Mouse (Mus musculus): Measurements from ENCODE around the gene Itih3. TPM values are rescaled to one million over a fixed set of nuclear protein-coding genes. Genes with fewer than 3 reads are reported as not detected.

The Itih3 gene
- polyA plus RNA-seq, 1 experiment from 2014 or later, result 0.05 TPM

- WGBS, result 90% methylated on average over 9 of the region's 9 CpGs
- no peak overlapping the region for H3K9ac ChIP-seq (ENCODE audit: low read length)
- no peak overlapping the region for H3K27ac ChIP-seq (ENCODE audit: low read depth, low read length)
- H3K36me3 ChIP-seq (ENCODE audit: control insufficient read depth, insufficient read depth, low read length), result no peaks in the 10 kb centered on the region; the same call in 1 of the 2 replicates
- H3K9me3 ChIP-seq (ENCODE audit: control insufficient read depth, low read length), result no peaks in the 10 kb centered on the region
- no peak overlapping the region for H3K4me2 ChIP-seq (ENCODE audit: low read depth, low read length, severe bottlenecking)
- H3K4me1 ChIP-seq (replicated peaks; ENCODE audit: control insufficient read depth, insufficient read depth, low read length), result no peaks in the 10 kb centered on the region
- DNase-seq (ENCODE audit: low spot score), result no peak
- H3K4me3 ChIP-seq (ENCODE audit: low read depth, low read length), result no peak overlapping the region
- ATAC-seq (replicated peaks; ENCODE audit: low FRiP score), result no peak
- no peaks in the 10 kb centered on the region for H3K27me3 ChIP-seq (ENCODE audit: control insufficient read depth, insufficient read depth, low read length)
Measured at GRCm38 (mm10) chr14:30875955-30876354, 47.6 kb downstream of the Itih3 start.

- 91% methylated on average over 12 of the region's 12 CpGs for WGBS
- Histone ChIP-seq H3K9ac (ENCODE audit: low read length) (no peak overlapping the region), H3K9me3 (ENCODE audit: control insufficient read depth, low read length) (no peaks in the 10 kb centered on the region), H3K4me3 (ENCODE audit: low read depth, low read length) (no peak overlapping the region), H3K4me2 (ENCODE audit: low read depth, low read length, severe bottlenecking) (no peak overlapping the region), H3K4me1 (replicated peaks; ENCODE audit: control insufficient read depth, insufficient read depth, low read length) (no peaks in the 10 kb centered on the region), H3K27me3 (ENCODE audit: control insufficient read depth, insufficient read depth, low read length) (no peaks in the 10 kb centered on the region), H3K36me3 (ENCODE audit: control insufficient read depth, insufficient read depth, low read length) (no peaks in the 10 kb centered on the region; the same call in 1 of the 2 replicates), H3K27ac (ENCODE audit: low read depth, low read length) (no peak overlapping the region)
- no peak for DNase-seq (ENCODE audit: low spot score)
- no peak for ATAC-seq (replicated peaks; ENCODE audit: low FRiP score)
Measured at GRCm38 (mm10) chr14:30875130-30875865, 48.3 kb downstream of the Itih3 start.

GRCm38 (mm10) chr14:30874095-30874700 lies 49.4 kb downstream of the Itih3 start:
- Histone ChIP-seq H3K27ac (ENCODE audit: low read depth, low read length) (no peak overlapping the region), H3K36me3 (ENCODE audit: control insufficient read depth, insufficient read depth, low read length) (no peaks in the 10 kb centered on the region; the same call in 1 of the 2 replicates), H3K4me1 (replicated peaks; ENCODE audit: control insufficient read depth, insufficient read depth, low read length) (no peaks in the 10 kb centered on the region), H3K9ac (ENCODE audit: low read length) (no peak overlapping the region), H3K4me2 (ENCODE audit: low read depth, low read length, severe bottlenecking) (no peak overlapping the region), H3K4me3 (ENCODE audit: low read depth, low read length) (no peak overlapping the region), H3K27me3 (ENCODE audit: control insufficient read depth, insufficient read depth, low read length) (no peaks in the 10 kb centered on the region), H3K9me3 (ENCODE audit: control insufficient read depth, low read length) (no peaks in the 10 kb centered on the region)
- ATAC-seq (replicated peaks; ENCODE audit: low FRiP score) (no peak), DNase-seq (ENCODE audit: low spot score) (no peak)
- WGBS, result 86% methylated on average over 18 of the region's 18 CpGs

GRCm38 (mm10) chr14:30870206-30871147 lies 53.1 kb downstream of the Itih3 start:
- Histone ChIP-seq H3K27ac (ENCODE audit: low read depth, low read length) (no peak overlapping the region), H3K4me2 (ENCODE audit: low read depth, low read length, severe bottlenecking) (no peak overlapping the region), H3K4me3 (ENCODE audit: low read depth, low read length) (no peak overlapping the region), H3K4me1 (replicated peaks; ENCODE audit: control insufficient read depth, insufficient read depth, low read length) (no peaks in the 10 kb centered on the region), H3K9ac (ENCODE audit: low read length) (no peak overlapping the region), H3K27me3 (ENCODE audit: control insufficient read depth, insufficient read depth, low read length) (no peaks in the 10 kb centered on the region), H3K36me3 (ENCODE audit: control insufficient read depth, insufficient read depth, low read length) (no peaks in the 10 kb centered on the region; the same call in 1 of the 2 replicates), H3K9me3 (ENCODE audit: control insufficient read depth, low read length) (no peaks in the 10 kb centered on the region)
- 90% methylated on average over 25 of the region's 25 CpGs for WGBS
- ATAC-seq (replicated peaks; ENCODE audit: low FRiP score) (no peak), DNase-seq (ENCODE audit: low spot score) (no peak)

- Histone ChIP-seq H3K36me3 (ENCODE audit: control insufficient read depth, insufficient read depth, low read length) (no peaks in the 10 kb centered on the region; the same call in 1 of the 2 replicates), H3K4me3 (ENCODE audit: low read depth, low read length) (no peak overlapping the region), H3K9ac (ENCODE audit: low read length) (no peak overlapping the region), H3K4me1 (replicated peaks; ENCODE audit: control insufficient read depth, insufficient read depth, low read length) (no peaks in the 10 kb centered on the region), H3K27me3 (ENCODE audit: control insufficient read depth, insufficient read depth, low read length) (no peaks in the 10 kb centered on the region), H3K4me2 (ENCODE audit: low read depth, low read length, severe bottlenecking) (no peak overlapping the region), H3K9me3 (ENCODE audit: control insufficient read depth, low read length) (no peaks in the 10 kb centered on the region), H3K27ac (ENCODE audit: low read depth, low read length) (no peak overlapping the region)
- DNase-seq (ENCODE audit: low spot score) (no peak), ATAC-seq (replicated peaks; ENCODE audit: low FRiP score) (no peak)
- WGBS, result 82% methylated on average over 8 of the region's 8 CpGs
Measured at GRCm38 (mm10) chr14:30869391-30869801, 54.2 kb downstream of the Itih3 start.

GRCm38 (mm10) chr14:30868826-30869225 lies 54.7 kb downstream of the Itih3 start:
- Histone ChIP-seq H3K27me3 (ENCODE audit: control insufficient read depth, insufficient read depth, low read length) (no peaks in the 10 kb centered on the region), H3K9me3 (ENCODE audit: control insufficient read depth, low read length) (no peaks in the 10 kb centered on the region), H3K4me2 (ENCODE audit: low read depth, low read length, severe bottlenecking) (no peak overlapping the region), H3K4me1 (replicated peaks; ENCODE audit: control insufficient read depth, insufficient read depth, low read length) (no peaks in the 10 kb centered on the region), H3K9ac (ENCODE audit: low read length) (no peak overlapping the region), H3K36me3 (ENCODE audit: control insufficient read depth, insufficient read depth, low read length) (no peaks in the 10 kb centered on the region), H3K27ac (ENCODE audit: low read depth, low read length) (no peak overlapping the region), H3K4me3 (ENCODE audit: low read depth, low read length) (no peak overlapping the region)
- no peak for DNase-seq (ENCODE audit: low spot score)
- 93% methylated on average over 10 of the region's 10 CpGs for WGBS
- ATAC-seq (replicated peaks; ENCODE audit: low FRiP score), result no peak

- Histone ChIP-seq H3K4me3 (ENCODE audit: low read depth, low read length) (no peak overlapping the region), H3K9ac (ENCODE audit: low read length) (no peak overlapping the region), H3K9me3 (ENCODE audit: control insufficient read depth, low read length) (no peaks in the 10 kb centered on the region), H3K27me3 (ENCODE audit: control insufficient read depth, insufficient read depth, low read length) (no peaks in the 10 kb centered on the region), H3K27ac (ENCODE audit: low read depth, low read length) (no peak overlapping the region), H3K4me1 (replicated peaks; ENCODE audit: control insufficient read depth, insufficient read depth, low read length) (no peaks in the 10 kb centered on the region), H3K36me3 (ENCODE audit: control insufficient read depth, insufficient read depth, low read length) (no peaks in the 10 kb centered on the region), H3K4me2 (ENCODE audit: low read depth, low read length, severe bottlenecking) (no peak overlapping the region)
- peak; percentile 77 for DNase-seq (ENCODE audit: low spot score)
- ATAC-seq (replicated peaks; ENCODE audit: low FRiP score), result no peak
- 33% methylated on average over 5 of the region's 5 CpGs for WGBS
Measured at GRCm38 (mm10) chr14:30867042-30867441, 56.5 kb downstream of the Itih3 start.

GRCm38 (mm10) chr14:30865311-30865710 lies 58.2 kb downstream of the Itih3 start:
- H3K9me3 ChIP-seq (ENCODE audit: control insufficient read depth, low read length), result no peaks in the 10 kb centered on the region
- 79% methylated on average over 3 of the region's 3 CpGs for WGBS
- no peak overlapping the region for H3K4me3 ChIP-seq (ENCODE audit: low read depth, low read length)
- H3K27me3 ChIP-seq (ENCODE audit: control insufficient read depth, insufficient read depth, low read length), result no peaks in the 10 kb centered on the region
- H3K4me2 ChIP-seq (ENCODE audit: low read depth, low read length, severe bottlenecking), result no peak overlapping the region
- no peak overlapping the region for H3K9ac ChIP-seq (ENCODE audit: low read length)
- H3K27ac ChIP-seq (ENCODE audit: low read depth, low read length), result no peak overlapping the region
- DNase-seq (ENCODE audit: low spot score), result peak; percentile 55
- no peak for ATAC-seq (replicated peaks; ENCODE audit: low FRiP score)
- H3K4me1 ChIP-seq (replicated peaks; ENCODE audit: control insufficient read depth, insufficient read depth, low read length), result no peaks in the 10 kb centered on the region
- H3K36me3 ChIP-seq (ENCODE audit: control insufficient read depth, insufficient read depth, low read length), result no peaks in the 10 kb centered on the region
